Comparison of ENCODE assay signal across 14 mouse cellular contexts in the genomic region with DNA sequence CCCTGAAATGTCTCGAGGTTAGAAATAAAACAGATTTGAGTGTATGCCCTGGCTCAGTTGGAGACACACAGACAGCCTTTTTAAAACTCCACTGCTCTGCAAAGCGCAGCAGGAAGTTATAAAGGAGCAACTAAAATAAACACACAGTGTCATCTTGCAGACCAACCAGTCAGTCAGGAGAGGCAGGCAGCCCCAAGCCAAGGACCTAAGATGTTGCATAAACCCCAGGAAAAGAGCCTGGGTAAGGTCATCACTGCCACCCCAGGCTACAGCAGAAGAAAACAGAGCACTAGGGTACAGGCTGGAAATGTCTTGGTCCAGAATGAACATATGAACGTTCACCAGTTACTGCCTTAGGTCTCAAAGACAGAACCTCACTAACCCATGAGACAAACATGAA.
DNase-seq lines count a peak whose midpoint lies in the region; ATAC-seq and TF ChIP-seq lines count a peak whose summit lies in the region.
"Had no signal": no experiment of that assay in that cellular context is flagged by ENCODE, and none has a peak within 500 bp of the region (broad histone marks: within the 10 kb centered on the region; RNA-seq: fewer than 3 reads in every experiment).

No protein-coding gene starts in this region.

- no peak for TF ChIP-seq CTCF in gastrocnemius, adult 2 months (IDR thresholded peaks at IDR 0.05)
- no peak for TF ChIP-seq CTCF in lung, embryonic 14.5 days (IDR thresholded peaks at IDR 0.05; ENCODE audit: low read depth)

- no peaks in the 10 kb centered on the region for H3K9me3 ChIP-seq in lung, embryonic 14.5 days (ENCODE audit: low read depth, low read length)
- no peaks in the 10 kb centered on the region for H3K9me3 ChIP-seq in liver, embryonic 13.5 days (replicated peaks)
- no peaks in the 10 kb centered on the region for H3K9me3 ChIP-seq in stomach, embryonic 15.5 days
- H3K9me3 ChIP-seq in embryonic facial prominence, embryonic 10.5 days: no peaks in the 10 kb centered on the region
- H3K9me3 ChIP-seq: forebrain, embryonic 15.5 days had no signal

- peak; percentile 74 for DNase-seq in gastrocnemius, adult 2 months
- DNase-seq in gastrocnemius, postnatal 4 days (ENCODE audit: low spot score in 2 of 2): no peak
- DNase-seq in lung, embryonic 14.5 days: peak; percentile 20
- DNase-seq in lung, postnatal 10 days: no peak
- no peak for DNase-seq in liver, embryonic 13.5 days
- DNase-seq in embryonic facial prominence, embryonic 10.5 days (ENCODE audit: low spot score): no peak
- DNase-seq in thymus, postnatal 25 days: no peak
- DNase-seq: cerebellum, postnatal 10 days; kidney, postnatal 14 days; thymus, adult 2 months had no signal

- 28% methylated on average over 3 of the region's 3 CpGs for WGBS in lung, embryonic 14.5 days
- 72% methylated on average over 3 of the region's 3 CpGs for WGBS in liver, embryonic 13.5 days (ENCODE audit: insufficient replicate concordance)
- WGBS in stomach, embryonic 15.5 days: 30% methylated on average over 3 of the region's 3 CpGs
- WGBS in embryonic facial prominence, embryonic 10.5 days: 49% methylated on average over 3 of the region's 3 CpGs

- 0 out of 2 replicates have a peak, but pooled peaks cover 3% of the 10 kb centered on the region for H3K4me1 ChIP-seq in lung, embryonic 14.5 days (ENCODE audit: insufficient read depth)
- H3K4me1 ChIP-seq in liver, embryonic 13.5 days (replicated peaks): peaks cover 79% of the 10 kb centered on the region
- H3K4me1 ChIP-seq in stomach, embryonic 15.5 days: peaks cover 46% of the 10 kb centered on the region
- peaks cover 26% of the 10 kb centered on the region for H3K4me1 ChIP-seq in embryonic facial prominence, embryonic 10.5 days

- peak overlapping the region; percentile 79 for H3K27ac ChIP-seq in gastrocnemius, adult 2 months
- H3K27ac ChIP-seq in lung, embryonic 14.5 days (ENCODE audit: low read depth): no peak overlapping the region
- peak overlapping the region; percentile 91 for H3K27ac ChIP-seq in liver, embryonic 13.5 days
- peak overlapping the region; percentile 6; the same call in 1 of the 2 replicates for H3K27ac ChIP-seq in stomach, embryonic 15.5 days
- no peak overlapping the region; the same call in 1 of the 2 replicates for H3K27ac ChIP-seq in embryonic facial prominence, embryonic 10.5 days (replicated peaks)
- H3K27ac ChIP-seq: forebrain, embryonic 15.5 days had no signal

- intact Hi-C loops in gastrocnemius, adult 2 months (cut with DNase I): loop anchor here (5.0 kb wide), 1 partner anchor 81 kb away; a partner anchor contains a TSS

- H3K36me3 ChIP-seq in lung, embryonic 14.5 days (ENCODE audit: insufficient read depth): no peaks in the 10 kb centered on the region
- no peaks in the 10 kb centered on the region for H3K36me3 ChIP-seq in liver, embryonic 13.5 days
- no peaks in the 10 kb centered on the region for H3K36me3 ChIP-seq in stomach, embryonic 15.5 days
- no peaks in the 10 kb centered on the region for H3K36me3 ChIP-seq in embryonic facial prominence, embryonic 10.5 days (replicated peaks)
- H3K36me3 ChIP-seq: forebrain, embryonic 15.5 days had no signal

- no peak for ATAC-seq in lung, embryonic 14.5 days (ENCODE audit: insufficient read depth)
- ATAC-seq in liver, embryonic 13.5 days (ENCODE audit: low read depth): no peak
- no peak for ATAC-seq in stomach, embryonic 15.5 days (ENCODE audit: insufficient read depth, low FRiP score, low read depth)
- ATAC-seq: forebrain, embryonic 15.5 days; Patski had no signal

- H3K9ac ChIP-seq in lung, embryonic 14.5 days: no peak overlapping the region
- H3K9ac ChIP-seq in liver, embryonic 13.5 days: no peak overlapping the region
- no peak overlapping the region for H3K9ac ChIP-seq in stomach, embryonic 15.5 days
- H3K9ac ChIP-seq: forebrain, embryonic 15.5 days had no signal

- H3K4me2 ChIP-seq in lung, embryonic 14.5 days: no peak overlapping the region
- H3K4me2 ChIP-seq in liver, embryonic 13.5 days: no peak overlapping the region
- H3K4me2 ChIP-seq in stomach, embryonic 15.5 days: no peak overlapping the region
- H3K4me2 ChIP-seq: forebrain, embryonic 15.5 days had no signal

- H3K27me3 ChIP-seq in lung, embryonic 14.5 days (ENCODE audit: insufficient read depth, low read length): no peaks in the 10 kb centered on the region
- no peaks in the 10 kb centered on the region for H3K27me3 ChIP-seq in liver, embryonic 13.5 days
- H3K27me3 ChIP-seq in stomach, embryonic 15.5 days (replicated peaks): no peaks in the 10 kb centered on the region
- H3K27me3 ChIP-seq in embryonic facial prominence, embryonic 10.5 days (replicated peaks; ENCODE audit: low read depth, poor library complexity, severe bottlenecking): no peaks in the 10 kb centered on the region
- H3K27me3 ChIP-seq: forebrain, embryonic 15.5 days; Patski had no signal

- no peak overlapping the region for H3K4me3 ChIP-seq in gastrocnemius, adult 2 months
- no peak overlapping the region for H3K4me3 ChIP-seq in lung, embryonic 14.5 days (ENCODE audit: low read depth, low read length)
- H3K4me3 ChIP-seq in liver, embryonic 13.5 days (replicated peaks): no peak overlapping the region
- H3K4me3 ChIP-seq in stomach, embryonic 15.5 days (replicated peaks): no peak overlapping the region
- no peak overlapping the region for H3K4me3 ChIP-seq in embryonic facial prominence, embryonic 10.5 days
- H3K4me3 ChIP-seq: erythroblast, embryonic 14.5 days; forebrain, embryonic 15.5 days had no signal

Comparison
In these comparisons a context has a peak if more than half of its experiments do, and no peak if none do; other contexts are left out.
1. DNase-seq: peak in gastrocnemius, adult 2 months (single experiment) and lung, embryonic 14.5 days (single experiment); none in gastrocnemius, postnatal 4 days (0 of 2), lung, postnatal 10 days (single experiment), liver, embryonic 13.5 days (single experiment), embryonic facial prominence, embryonic 10.5 days (single experiment) and thymus, postnatal 25 days (single experiment).
2. H3K27ac ChIP-seq: peak in gastrocnemius, adult 2 months (single experiment), liver, embryonic 13.5 days (single experiment) and stomach, embryonic 15.5 days (single experiment); none in lung, embryonic 14.5 days (single experiment) and embryonic facial prominence, embryonic 10.5 days (single experiment).